Mouse (Mus musculus): ENCODE measurements at regions not wholly inside any gene's neighbourhood (a gene's known extent, or its start where the extent isn't known, plus 50 kb on each side); places are given as distances from the start of the nearest gene placed in this dataset.

DNA sequence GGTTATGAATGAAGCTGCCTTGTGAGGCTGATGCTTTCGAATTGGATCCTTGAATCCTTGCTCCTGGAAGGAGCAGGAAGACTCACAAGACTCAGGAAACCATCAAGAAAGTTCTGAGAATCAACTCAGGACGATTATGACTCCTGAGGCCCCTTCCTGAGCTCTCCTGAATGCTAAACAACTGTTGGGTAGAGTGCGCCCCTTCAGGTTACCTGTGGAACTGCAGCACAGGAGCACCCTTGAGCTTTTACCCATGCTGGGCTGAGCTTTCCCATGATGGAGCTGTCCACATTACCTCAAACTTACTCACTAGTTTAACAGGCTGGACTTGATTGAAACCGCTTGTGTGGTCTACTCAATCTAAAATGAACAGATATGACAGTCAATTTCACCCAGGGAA is 553.3 kb downstream of the Jrkl start:
- DNase-seq, result peak; percentile 11

DNA sequence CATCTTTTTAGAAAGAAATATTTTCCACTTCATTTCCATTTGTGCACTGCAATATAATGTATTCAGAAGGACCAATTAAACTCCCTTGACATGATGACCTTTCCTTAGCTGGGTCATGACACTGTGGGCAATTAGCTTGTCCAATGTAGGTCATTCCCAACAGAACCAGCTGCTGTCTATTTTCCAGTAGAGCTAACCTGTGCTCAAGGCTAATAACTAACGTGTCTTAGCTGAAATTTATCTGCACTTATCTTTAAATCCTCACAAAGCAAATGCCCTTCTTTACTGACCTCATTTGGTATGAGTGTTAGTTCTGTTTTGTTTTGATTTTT is 554.7 kb downstream of the Jrkl start:
- peak; percentile 80 for DNase-seq

DNA sequence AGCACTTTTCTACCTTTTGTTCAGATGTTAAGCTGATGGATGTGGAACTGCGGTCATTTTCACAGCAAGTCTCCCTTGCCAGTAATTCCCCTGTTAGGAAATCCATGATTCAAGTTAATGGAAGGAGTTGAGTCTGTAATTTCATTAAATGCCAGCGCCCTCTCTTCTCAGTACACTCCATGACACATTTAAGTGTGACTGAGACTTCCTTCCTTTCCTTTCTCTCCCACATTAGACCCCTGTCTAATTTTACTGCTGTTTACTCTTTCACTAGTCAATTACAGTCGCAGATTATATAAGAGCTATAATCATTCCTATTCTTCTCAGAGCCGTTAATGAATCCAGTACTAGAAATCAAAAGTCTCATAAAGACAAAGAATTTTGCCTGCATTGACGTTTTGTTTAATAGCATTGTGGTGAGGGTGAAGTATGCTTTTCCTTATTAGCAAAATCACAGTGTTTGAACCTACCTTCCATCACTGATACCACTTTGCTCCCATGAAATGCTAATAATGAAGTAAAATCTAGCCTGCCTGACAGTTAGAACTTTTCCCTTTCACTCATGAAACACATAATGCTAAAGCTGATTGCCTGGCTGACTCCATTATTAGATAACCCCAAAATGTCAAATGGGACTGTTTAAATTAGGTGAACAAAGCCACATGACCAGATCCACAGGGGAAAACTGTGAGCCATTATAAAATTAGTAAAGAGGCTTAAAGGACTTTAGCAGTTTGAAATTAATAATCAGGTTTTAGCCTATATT is 555.3 kb downstream of the Jrkl start:
- DNase-seq, result no peak
